Mouse (Mus musculus) adrenal gland, postnatal 14 days (tissue): ENCODE results near the gene Spocd1. TPM values are rescaled to one million over a fixed set of nuclear protein-coding genes. Genes with fewer than 3 reads are reported as not detected.

Experiments
- DNase-seq: peaks from one replicate; pipeline ENCODE4 v3.0.0; 2021; ENCODE audit warnings: mixed read lengths
- total RNA-seq: library from RNA; stranded (reverse); gene quantifications from 2 replicates; pipeline ENCODE4 v1.2.3, GENCODE M21; 2021

Gene Spocd1
- total RNA-seq, 1 experiment from 2014 or later: 0.30 TPM

GRCm38 (mm10) chr4:129974285-129974684 lies 45.2 kb downstream of the Spocd1 start:
- no peak for DNase-seq

- peak; percentile 77 for DNase-seq
These were observed 48.2 kb downstream of the Spocd1 start for GRCm38 (mm10) chr4:129977256-129977655.

- no peak for DNase-seq
These were observed 49.2 kb downstream of the Spocd1 start for GRCm38 (mm10) chr4:129978227-129978626.

GRCm38 (mm10) chr4:129978930-129979329 lies 49.9 kb downstream of the Spocd1 start:
- DNase-seq: no peak

GRCm38 (mm10) chr4:129981657-129982056 lies 52.6 kb downstream of the Spocd1 start:
- no peak for DNase-seq

GRCm38 (mm10) chr4:129983046-129983445 lies 54.0 kb downstream of the Spocd1 start:
- DNase-seq: no peak

- DNase-seq: peak; percentile 90
These were observed 54.8 kb downstream of the Spocd1 start for GRCm38 (mm10) chr4:129983764-129984420.

- DNase-seq: peak; percentile 62
These were observed 55.5 kb downstream of the Spocd1 start, which contains the start of gene Adgrb2 for GRCm38 (mm10) chr4:129984421-129985061. TSS of gene Adgrb2 (plus strand) at chr4:129984870.

- no peak for DNase-seq
These were observed 56.2 kb downstream of the Spocd1 start for GRCm38 (mm10) chr4:129985161-129985670.

- peak; percentile 83 for DNase-seq
These were observed 56.8 kb downstream of the Spocd1 start for GRCm38 (mm10) chr4:129985671-129986441.

GRCm38 (mm10) chr4:129987825-129988504 lies 58.9 kb downstream of the Spocd1 start:
- DNase-seq: peak; percentile 85

GRCm38 (mm10) chr4:129989925-129990324 lies 60.9 kb downstream of the Spocd1 start:
- DNase-seq: no peak

GRCm38 (mm10) chr4:129992720-129993119 lies 63.7 kb downstream of the Spocd1 start:
- DNase-seq: no peak

- peak; percentile 61 for DNase-seq
These were observed 64.2 kb downstream of the Spocd1 start for GRCm38 (mm10) chr4:129993213-129993612.

GRCm38 (mm10) chr4:129993944-129994695 lies 65.1 kb downstream of the Spocd1 start:
- peak; percentile 91 for DNase-seq

- no peak for DNase-seq
These were observed 65.7 kb downstream of the Spocd1 start for GRCm38 (mm10) chr4:129994728-129995127.

- no peak for DNase-seq
These were observed 66.2 kb downstream of the Spocd1 start for GRCm38 (mm10) chr4:129995255-129995654.

- DNase-seq: no peak
These were observed 67.0 kb downstream of the Spocd1 start for GRCm38 (mm10) chr4:129996015-129996414.

GRCm38 (mm10) chr4:129998124-129998523 lies 69.1 kb downstream of the Spocd1 start:
- DNase-seq: no peak

GRCm38 (mm10) chr4:130001710-130002109 lies 72.7 kb downstream of the Spocd1 start:
- DNase-seq: no peak

- no peak for DNase-seq
These were observed 73.1 kb downstream of the Spocd1 start for GRCm38 (mm10) chr4:130002157-130002556.
